Mouse (Mus musculus) ovary, adult 18-20 months (tissue): ENCODE measurements around the gene Nkx2-5.

Source experiments
- DNase-seq: peaks from one replicate; pipeline ENCODE4 v3.0.0; 2022; ENCODE audit warnings: low spot score, mixed read lengths

Nkx2-5 gene

GRCm38 (mm10) chr17:26844909-26845148, at the start of gene Nkx2-5:
Gene Nkx2-5 (minus strand): TSS chr17:26845009.
- DNase-seq = no peak

DNA sequence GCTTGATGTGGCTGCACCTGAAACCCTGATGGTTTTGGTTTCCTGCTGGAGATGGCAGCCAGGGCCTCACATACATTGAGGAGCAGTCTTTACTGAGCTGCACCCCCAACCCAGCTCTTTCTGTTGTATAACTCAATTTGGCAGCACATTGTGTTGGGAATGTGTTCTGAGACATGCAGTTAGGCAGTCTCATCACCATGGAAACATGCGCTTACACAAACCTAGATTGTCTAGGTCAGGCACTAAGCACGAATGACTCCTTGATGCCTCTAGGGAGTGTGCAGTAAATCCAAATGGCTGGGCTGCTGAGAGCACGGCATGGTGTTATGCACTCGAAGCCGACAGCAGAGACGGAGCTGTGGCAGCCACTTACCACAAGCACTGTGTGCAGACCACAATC, 49.5 kb upstream of the Nkx2-5 start:
- no peak for DNase-seq

GRCm38 (mm10) chr17:26893492-26893891, 48.7 kb upstream of the Nkx2-5 start:
- DNase-seq = no peak

- DNase-seq = no peak
Observed at GRCm38 (mm10) chr17:26892635-26893375, 48.0 kb upstream of the Nkx2-5 start.

DNA sequence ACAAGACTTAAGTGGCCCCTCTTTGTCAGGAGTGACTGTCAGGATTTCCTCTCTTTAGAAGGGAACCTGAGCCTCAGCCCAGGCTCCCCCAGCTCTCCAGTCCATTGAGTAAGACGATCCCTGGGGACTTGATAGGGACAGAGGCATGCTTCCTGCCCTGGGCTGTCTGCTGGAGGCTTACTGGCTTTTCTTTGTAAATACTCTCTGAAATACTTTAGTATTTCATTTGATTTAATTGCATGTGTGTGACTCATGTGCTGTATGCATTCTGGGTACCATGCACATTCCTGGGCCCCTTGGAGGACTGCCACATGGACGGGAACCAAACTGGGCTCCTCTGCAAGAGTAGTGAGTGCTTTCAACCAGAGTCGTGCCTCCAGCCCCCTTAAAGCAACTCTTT, 43.1 kb upstream of the Nkx2-5 start:
- DNase-seq = no peak

GRCm38 (mm10) chr17:26886047-26886749, 41.4 kb upstream of the Nkx2-5 start:
- DNase-seq = peak; percentile 73

DNA sequence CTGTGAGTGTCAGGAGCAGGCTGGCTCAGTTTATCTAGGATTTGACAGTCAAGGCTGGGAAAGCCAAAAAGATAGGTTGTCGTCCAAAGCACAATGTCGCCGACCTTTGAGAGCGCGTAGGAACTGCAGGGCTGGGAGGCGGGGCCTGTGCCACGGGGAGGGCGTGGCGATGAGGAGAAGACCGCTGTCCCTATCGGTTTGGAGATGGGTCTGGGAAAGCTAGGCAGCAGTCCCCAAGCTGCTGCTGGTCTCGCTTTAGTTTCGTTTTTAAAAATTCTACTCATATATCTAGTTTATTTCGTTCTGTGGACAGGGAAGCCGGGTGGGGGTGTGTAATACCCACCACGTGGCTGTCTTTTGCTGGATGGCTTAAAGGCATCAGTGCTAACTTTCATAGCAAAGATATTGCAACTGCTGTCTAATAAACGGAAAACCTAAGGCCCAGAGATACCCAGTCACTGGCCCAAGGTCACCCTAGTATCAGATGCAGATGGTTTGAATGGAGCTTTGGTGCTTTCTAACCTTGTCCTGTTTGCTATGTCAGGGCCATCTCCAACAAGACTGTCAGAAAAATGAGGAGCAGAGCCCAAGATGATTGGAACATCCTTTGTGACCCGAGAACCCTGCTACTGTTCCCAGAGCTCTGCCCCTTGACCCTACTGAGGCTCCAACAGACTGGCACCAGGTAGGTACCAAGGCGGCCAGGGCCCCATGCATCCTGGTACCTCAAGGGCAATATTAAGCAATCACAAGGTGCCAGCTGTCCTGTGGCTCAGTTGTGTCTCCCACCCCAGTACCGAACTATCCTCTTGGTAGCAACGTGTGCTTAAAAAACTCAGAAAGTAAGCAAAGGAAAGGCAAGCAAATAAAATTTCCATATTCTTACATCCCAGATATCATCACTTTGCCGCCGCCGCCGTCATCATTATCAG, 40.5 kb upstream of the Nkx2-5 start:
- peak; percentile 73 for DNase-seq

DNA sequence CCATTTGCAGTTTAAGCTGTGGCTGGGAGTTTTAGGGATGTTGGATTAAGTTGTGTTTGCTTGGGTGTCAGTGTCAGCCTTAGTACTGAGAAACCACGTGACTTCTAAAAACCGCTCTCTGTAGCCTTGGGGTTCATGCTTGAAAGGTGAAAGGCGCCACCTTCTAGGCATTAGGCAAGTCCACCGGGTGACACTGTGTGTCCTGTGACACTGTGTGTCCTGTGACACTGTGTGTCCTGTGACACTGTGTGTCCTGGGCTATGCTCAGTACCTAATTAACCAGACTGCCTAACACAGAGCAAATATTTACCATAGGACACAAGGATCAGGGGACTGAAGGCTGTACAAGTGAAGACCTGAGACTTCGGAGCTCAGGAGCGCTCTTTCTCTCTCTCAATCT, 38.8 kb upstream of the Nkx2-5 start:
- no peak for DNase-seq

DNA sequence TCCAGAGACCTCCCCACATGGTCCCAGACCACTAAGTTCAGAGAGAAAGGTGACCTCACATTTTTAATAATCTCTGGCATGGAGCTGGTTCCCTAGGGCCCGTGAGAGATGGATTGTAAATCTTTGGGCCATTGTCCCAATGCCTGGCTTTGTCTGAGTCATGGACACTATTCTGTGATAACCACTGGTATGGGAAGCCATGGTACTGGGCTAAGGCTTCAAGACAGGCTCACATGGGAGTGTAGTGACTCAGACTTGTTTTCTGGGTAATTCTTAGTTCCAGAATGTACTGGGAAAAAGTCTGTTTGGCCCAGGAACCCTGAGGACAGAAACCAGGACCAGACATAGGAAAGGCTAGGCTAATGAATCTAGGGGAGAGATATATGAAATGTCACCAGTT, 37.9 kb upstream of the Nkx2-5 start:
- no peak for DNase-seq

DNA sequence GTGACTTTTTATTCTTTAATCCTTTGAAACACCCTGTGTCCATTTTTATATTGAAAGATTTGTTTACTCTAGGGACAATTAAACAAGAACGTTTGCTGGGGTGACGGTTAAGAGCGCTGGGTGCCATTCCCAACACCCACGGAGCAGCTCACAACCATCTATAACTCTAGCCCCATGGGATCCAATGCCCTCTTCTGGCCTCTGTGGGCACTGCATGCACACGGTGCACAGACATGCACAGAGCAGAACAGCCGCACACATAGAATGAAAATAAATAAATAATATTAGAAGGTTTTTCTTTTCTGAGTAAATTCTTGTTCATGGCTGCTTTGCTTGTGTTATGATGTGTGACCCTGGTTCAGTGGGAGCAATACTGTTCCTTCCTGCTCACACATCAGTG, 34.4 kb upstream of the Nkx2-5 start:
- DNase-seq = no peak

GRCm38 (mm10) chr17:26877927-26878326, 33.1 kb upstream of the Nkx2-5 start:
- DNase-seq = no peak

- no peak for DNase-seq
Observed at GRCm38 (mm10) chr17:26874542-26874941, 29.7 kb upstream of the Nkx2-5 start.

GRCm38 (mm10) chr17:26873502-26873901, 28.7 kb upstream of the Nkx2-5 start:
- no peak for DNase-seq

DNA sequence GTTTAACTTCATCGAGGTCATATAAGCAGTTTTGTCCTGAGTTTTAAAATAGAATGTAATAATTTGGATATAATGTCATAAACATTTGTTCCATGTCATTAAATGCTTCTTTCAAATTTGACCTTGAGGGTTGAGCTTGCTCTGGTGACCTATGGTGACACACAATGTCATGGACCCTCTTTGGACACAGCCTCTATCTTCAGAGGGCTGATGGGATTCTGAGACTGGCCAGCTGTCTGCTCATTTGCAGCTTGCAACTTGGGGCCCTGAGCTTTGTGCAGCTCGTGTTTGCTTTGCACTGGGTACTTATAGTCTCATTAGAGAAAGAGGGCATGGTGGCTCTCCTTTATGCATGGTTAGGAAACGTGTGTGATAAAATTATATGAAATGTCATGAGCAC, 28.1 kb upstream of the Nkx2-5 start:
- DNase-seq = no peak

- no peak for DNase-seq
Observed at GRCm38 (mm10) chr17:26868756-26869155, 23.9 kb upstream of the Nkx2-5 start.

DNA sequence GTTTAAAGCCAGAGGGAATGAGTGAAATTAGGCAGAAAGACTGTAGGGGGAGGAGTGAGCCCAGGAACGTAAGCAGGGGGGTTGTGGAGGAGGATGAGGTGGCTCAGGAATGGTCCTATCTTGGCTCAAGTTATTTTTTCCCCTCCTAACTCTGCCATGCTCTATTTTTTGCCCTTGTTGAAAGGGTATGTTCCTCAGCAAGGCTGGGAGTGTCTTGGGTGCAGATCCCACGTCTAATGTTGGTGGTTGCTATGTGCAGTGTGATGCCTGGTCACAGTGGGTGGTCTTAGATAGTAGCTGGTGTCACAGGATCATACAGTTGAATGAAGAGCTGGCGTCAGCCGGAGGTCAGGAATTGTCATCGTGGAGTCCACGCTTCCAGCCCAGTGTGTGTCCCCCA, 20.3 kb upstream of the Nkx2-5 start:
- no peak for DNase-seq

DNA sequence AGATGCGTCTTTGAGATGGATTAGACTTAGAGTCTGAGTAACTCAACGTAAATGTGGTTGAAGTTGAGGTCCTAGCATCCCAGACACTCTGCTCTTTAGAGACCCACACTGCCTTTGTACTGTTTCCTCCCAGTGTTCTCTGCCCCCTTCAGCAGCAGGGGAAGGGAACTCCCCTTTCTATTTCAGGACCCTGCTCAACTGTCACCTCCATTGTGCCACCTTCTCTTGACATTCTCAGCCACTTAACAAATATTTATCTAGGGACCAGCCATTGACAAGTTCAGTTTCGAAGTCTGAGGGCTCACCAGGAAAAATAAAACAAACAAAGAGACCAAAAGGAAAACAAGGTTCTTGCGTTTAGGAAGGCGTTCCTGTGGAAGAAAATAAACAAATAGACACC, 19.5 kb upstream of the Nkx2-5 start:
- no peak for DNase-seq

- DNase-seq = no peak
Observed at GRCm38 (mm10) chr17:26861793-26862192, 17.0 kb upstream of the Nkx2-5 start.

DNA sequence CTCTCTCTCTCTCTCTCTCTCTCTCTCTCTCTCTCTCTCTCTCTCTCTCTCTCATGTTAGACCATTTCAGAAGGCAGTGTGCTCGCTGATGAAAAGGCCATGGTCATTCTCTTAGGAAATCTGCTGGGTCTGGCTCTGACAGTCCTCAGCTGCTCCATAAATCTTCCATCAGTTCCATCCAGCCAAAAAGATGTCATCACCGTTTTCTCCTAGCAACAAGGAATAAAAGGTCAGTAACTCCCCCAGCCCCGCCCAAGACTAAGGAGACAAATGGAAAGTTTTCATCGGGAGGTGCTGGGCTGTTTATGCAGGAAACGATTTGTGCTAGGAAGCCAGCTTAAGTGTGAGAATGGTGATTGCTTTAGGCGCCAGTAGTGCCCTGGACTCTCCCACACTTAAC, 16.6 kb upstream of the Nkx2-5 start:
- no peak for DNase-seq

DNA sequence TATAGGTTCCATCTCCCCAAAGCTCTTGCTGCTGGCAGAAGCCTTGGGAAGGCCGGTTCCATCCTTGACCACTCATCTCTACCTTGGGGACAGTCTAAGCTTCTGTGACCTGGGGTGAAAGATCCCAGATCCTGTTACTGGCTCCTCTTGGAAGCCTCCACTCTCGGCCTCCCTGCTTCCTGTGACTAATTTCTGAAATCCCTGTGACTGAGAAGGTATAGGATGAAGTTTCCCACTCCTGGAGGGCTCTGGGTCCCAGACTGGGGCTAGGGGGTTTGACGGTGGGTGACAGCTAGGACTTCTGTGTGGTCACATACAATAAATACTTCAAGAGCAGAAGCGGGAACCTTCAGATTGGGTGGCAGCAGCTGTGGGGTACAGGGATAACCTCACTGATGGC, 16.1 kb upstream of the Nkx2-5 start:
- no peak for DNase-seq

DNA sequence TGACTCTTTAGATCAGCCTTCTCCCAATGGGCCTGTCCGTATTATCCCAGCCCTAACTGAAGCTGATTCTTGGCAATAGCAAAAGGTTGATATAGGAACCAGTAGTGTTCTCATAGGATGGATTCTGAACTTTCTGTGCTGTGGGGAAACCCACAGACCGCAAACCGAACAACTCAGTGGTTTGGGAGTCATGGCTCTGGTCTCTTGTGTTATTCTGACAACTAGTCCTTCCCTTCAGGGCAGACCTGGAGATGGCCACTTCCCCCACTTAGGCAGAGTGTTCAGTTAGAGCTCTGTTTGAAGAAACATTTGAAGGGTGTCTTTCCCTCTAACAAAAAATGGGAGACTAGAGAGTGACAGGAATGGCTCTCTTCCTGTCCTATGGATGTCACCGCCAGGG, 7.5 kb upstream of the Nkx2-5 start:
- DNase-seq = no peak

GRCm38 (mm10) chr17:26851136-26851460, 6.3 kb upstream of the Nkx2-5 start:
- DNase-seq = no peak
